Mouse (Mus musculus) bone marrow macrophage, adult 2 months (primary cell): ENCODE measurements around the gene Sytl3.

Experiments
- CTCF ChIP-seq: IDR thresholded peaks from 2 replicates; pipeline ENCODE4 v1.5.1; 2012; ENCODE audit warnings: low read depth, mild to moderate bottlenecking, low read length, moderate library complexity
- POLR2A ChIP-seq: IDR thresholded peaks from 2 replicates; pipeline ENCODE4 v1.6.1; 2012; ENCODE audit warnings: mild to moderate bottlenecking, low read depth, low read length, borderline replicate concordance

DNA sequence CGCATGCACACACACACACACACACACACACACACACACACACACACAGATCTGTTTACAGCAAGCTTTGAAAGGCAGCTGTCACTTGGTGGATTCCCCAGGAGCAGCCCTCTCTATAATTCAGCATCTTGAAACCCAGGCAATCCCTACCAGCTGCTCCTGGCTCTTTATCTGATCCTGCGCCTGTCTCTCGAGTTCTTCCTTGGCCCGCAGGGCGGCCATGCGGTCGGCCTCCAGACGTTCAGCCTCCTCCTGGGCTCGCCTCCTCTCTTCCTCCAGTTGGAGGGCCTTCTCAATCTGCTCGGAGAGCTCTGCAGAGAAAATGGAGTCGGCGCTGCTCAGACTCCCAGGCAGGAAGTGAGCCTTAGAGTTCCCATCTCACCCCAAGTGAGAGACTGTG lies 82.4 kb downstream of the Sytl3 start:
- TF ChIP-seq POLR2A (no peak), CTCF (no peak)
